Comparison of ENCODE assay signal across 8 mouse cellular contexts in genomic region chrX:12886160-12887048, GRCm38 (mm10).
DNase-seq lines count a peak whose midpoint lies in the region; ATAC-seq and TF ChIP-seq lines count a peak whose summit lies in the region.

No protein-coding gene starts in this region.

- H3K4me2 ChIP-seq in kidney, postnatal 0 days (ENCODE audit: low read length) = peak overlapping the region; percentile 29
- peak overlapping the region; percentile 29; the same call in 1 of the 2 replicates for H3K4me2 ChIP-seq in forebrain, embryonic 12.5 days
- peak overlapping the region; percentile 39 for H3K4me2 ChIP-seq in liver, embryonic 14.5 days (ENCODE audit: low read depth)

- H3K27me3 ChIP-seq in kidney, postnatal 0 days (ENCODE audit: insufficient read depth, low read length) = no peaks in the 10 kb centered on the region
- H3K27me3 ChIP-seq in forebrain, embryonic 12.5 days = no peaks in the 10 kb centered on the region
- no peaks in the 10 kb centered on the region for H3K27me3 ChIP-seq in liver, embryonic 14.5 days (ENCODE audit: control insufficient read depth, insufficient read depth, low read length)

- WGBS in kidney, postnatal 0 days = 33% methylated on average over 18 of the region's 18 CpGs
- WGBS in forebrain, embryonic 12.5 days = 29% methylated on average over 18 of the region's 18 CpGs
- WGBS in liver, embryonic 14.5 days (ENCODE audit: insufficient replicate concordance) = 19% methylated on average over 18 of the region's 18 CpGs

- no peak for TF ChIP-seq EP300 in liver, embryonic 14.5 days (IDR thresholded peaks at IDR 0.05; ENCODE audit: low read depth)

- H3K9me3 ChIP-seq in kidney, postnatal 0 days (replicated peaks; ENCODE audit: low read length) = no peaks in the 10 kb centered on the region
- H3K9me3 ChIP-seq in forebrain, embryonic 12.5 days = no peaks in the 10 kb centered on the region
- H3K9me3 ChIP-seq in liver, embryonic 14.5 days (ENCODE audit: control insufficient read depth, low read length) = no peaks in the 10 kb centered on the region

- DNase-seq in kidney, postnatal 0 days (ENCODE audit: low spot score) = no peak
- no peak for DNase-seq in kidney, postnatal 36 days
- DNase-seq in liver, embryonic 14.5 days (ENCODE audit: low read depth in 3 of 3, low spot score in 3 of 3) = no peak
- DNase-seq in retina, embryonic 14.5 days (ENCODE audit: low spot score) = peak; percentile 17
- no peak for DNase-seq in layer of hippocampus, postnatal 36 days
- DNase-seq in layer of hippocampus, adult 2 months (ENCODE audit: low spot score in 2 of 2) = no peak
- no peak for DNase-seq in urinary bladder, postnatal 14 days (ENCODE audit: low spot score)

- no peak for TF ChIP-seq CTCF in kidney, postnatal 0 days (IDR thresholded peaks at IDR 0.05; ENCODE audit: low read depth)
- TF ChIP-seq CTCF in liver, embryonic 14.5 days (IDR thresholded peaks at IDR 0.05; ENCODE audit: low read depth) = no peak
- no peak for TF ChIP-seq CTCF in layer of hippocampus, adult 2 months (conservative IDR thresholded peaks at IDR 0.05)

- peak overlapping the region; percentile 11; the same call in 1 of the 2 replicates for H3K4me3 ChIP-seq in kidney, postnatal 0 days (replicated peaks; ENCODE audit: low read depth, low read length)
- H3K4me3 ChIP-seq in forebrain, embryonic 12.5 days (replicated peaks) = no peak overlapping the region
- peak overlapping the region in 1 of 2 experiments; percentile 24; a peak in 2 of 4 replicates for H3K4me3 ChIP-seq in liver, embryonic 14.5 days (ENCODE audit: insufficient read depth in 1 of 2, low read depth in 2 of 2, low read length in 2 of 2)
- H3K4me3 ChIP-seq in layer of hippocampus, adult 2 months = no peak overlapping the region

- H3K9ac ChIP-seq in kidney, postnatal 0 days (ENCODE audit: low read depth, low read length) = no peak overlapping the region
- H3K9ac ChIP-seq in forebrain, embryonic 12.5 days = no peak overlapping the region
- H3K9ac ChIP-seq in liver, embryonic 14.5 days (replicated peaks) = no peak overlapping the region

- H3K36me3 ChIP-seq in kidney, postnatal 0 days (ENCODE audit: insufficient read depth, low read length) = no peaks in the 10 kb centered on the region
- H3K36me3 ChIP-seq in forebrain, embryonic 12.5 days (replicated peaks) = no peaks in the 10 kb centered on the region
- H3K36me3 ChIP-seq in liver, embryonic 14.5 days (replicated peaks; ENCODE audit: control insufficient read depth, insufficient read depth, low read depth) = no peaks in the 10 kb centered on the region

- no peak for ATAC-seq in kidney, postnatal 0 days (replicated peaks; ENCODE audit: low FRiP score, low read depth)
- peak; percentile 77 for ATAC-seq in forebrain, embryonic 12.5 days (ENCODE audit: low FRiP score)
- no peak for ATAC-seq in liver, embryonic 14.5 days (ENCODE audit: insufficient read depth)

- no peaks in the 10 kb centered on the region for H3K4me1 ChIP-seq in kidney, postnatal 0 days (replicated peaks; ENCODE audit: insufficient read depth, low read length)
- H3K4me1 ChIP-seq in forebrain, embryonic 12.5 days = peaks cover 10% of the 10 kb centered on the region; the same call in 1 of the 2 replicates
- no peaks in the 10 kb centered on the region for H3K4me1 ChIP-seq in liver, embryonic 14.5 days (replicated peaks; ENCODE audit: control insufficient read depth in 2 of 2, insufficient read depth in 2 of 2, low read length in 1 of 2)

- no peak overlapping the region for H3K27ac ChIP-seq in kidney, postnatal 0 days
- H3K27ac ChIP-seq in forebrain, embryonic 12.5 days = 0 out of 2 replicates have a peak overlapping the region, but pooled peaks have one; percentile 56
- no peak overlapping the region for H3K27ac ChIP-seq in liver, embryonic 14.5 days
- H3K27ac ChIP-seq in layer of hippocampus, adult 2 months = no peak overlapping the region
